Mouse (Mus musculus) limb, embryonic 11.5 days (tissue): ENCODE data around the gene Mmp15. TPM values are rescaled to one million over a fixed set of nuclear protein-coding genes. Genes with fewer than 3 reads are reported as not detected.

Source experiments
- ATAC-seq: fragments of 200-750 bp; cut with Nextera tagmentation; 2 replicates; pipeline ENCODE4 v1.8.0; 2017; ENCODE audit warnings: low read depth; ENCODE audit not compliant: insufficient number of reproducible peaks, low FRiP score, low TSS enrichment
- DNase-seq: peaks from one replicate; pipeline ENCODE4 v3.0.0-alpha.2; 2015; ENCODE audit warnings: low spot score
- H3K27ac ChIP-seq: fragments of 300-500 bp; sonication (generic); replicated peaks from 2 replicates; pipeline ENCODE4 v1.5.1; 2014; ENCODE audit warnings: low read depth, mild to moderate bottlenecking, low read length
- H3K27me3 ChIP-seq: fragments of 300-500 bp; sonication (generic); 2 replicates; pipeline ENCODE4 v1.6.1; 2014; ENCODE audit warnings: mild to moderate bottlenecking, low read length, mixed read lengths; ENCODE audit not compliant: control insufficient read depth, insufficient read depth
- H3K36me3 ChIP-seq: fragments of 300-500 bp; sonication (generic); 2 replicates; pipeline ENCODE4 v1.6.1; 2014; ENCODE audit warnings: mild to moderate bottlenecking, low read length, moderate library complexity, mixed read lengths; ENCODE audit not compliant: control insufficient read depth, insufficient read depth
- H3K4me1 ChIP-seq: fragments of 300-500 bp; sonication (generic); 2 replicates; pipeline ENCODE4 v1.6.1; 2014; ENCODE audit warnings: low read length, mixed read lengths; ENCODE audit not compliant: control insufficient read depth, insufficient read depth
- H3K4me2 ChIP-seq: fragments of 300-500 bp; sonication (generic); 2 replicates; pipeline ENCODE4 v1.6.1; 2014; ENCODE audit warnings: low read depth, mild to moderate bottlenecking, moderate library complexity; ENCODE audit not compliant: severe bottlenecking
- H3K4me3 ChIP-seq: fragments of 300-500 bp; sonication (generic); 2 replicates; pipeline ENCODE4 v1.5.1; 2014; ENCODE audit warnings: low read depth, low read length
- H3K9ac ChIP-seq: fragments of 300-500 bp; sonication (generic); 2 replicates; pipeline ENCODE4 v1.6.1; 2014; ENCODE audit warnings: mild to moderate bottlenecking, low read length
- H3K9me3 ChIP-seq: fragments of 300-500 bp; sonication (generic); 2 replicates; pipeline ENCODE4 v1.6.1; 2016; ENCODE audit warnings: low read length; ENCODE audit not compliant: control insufficient read depth
- WGBS: fragments of 180-500 bp; shearing (Covaris S2); extraction: QIAGEN DNeasy Blood & Tissue Kit; methylation state at CpG from one replicate; pipeline ENCODE4 v1.1.7; 2014; 5-methylcytosine and 5-hydroxymethylcytosine counted together
- polyA plus RNA-seq: library from polyadenylated mRNA; unstranded; fragments of >200 nt; fragmentation: Nextera tagmentation; extraction: Ambion mirVana; gene quantifications from 2 replicates; pipeline ENCODE4 v1.2.1, GENCODE M21; 2014

Mmp15 gene
- polyA plus RNA-seq, 1 experiment from 2014 or later: 9.6 TPM

DNA sequence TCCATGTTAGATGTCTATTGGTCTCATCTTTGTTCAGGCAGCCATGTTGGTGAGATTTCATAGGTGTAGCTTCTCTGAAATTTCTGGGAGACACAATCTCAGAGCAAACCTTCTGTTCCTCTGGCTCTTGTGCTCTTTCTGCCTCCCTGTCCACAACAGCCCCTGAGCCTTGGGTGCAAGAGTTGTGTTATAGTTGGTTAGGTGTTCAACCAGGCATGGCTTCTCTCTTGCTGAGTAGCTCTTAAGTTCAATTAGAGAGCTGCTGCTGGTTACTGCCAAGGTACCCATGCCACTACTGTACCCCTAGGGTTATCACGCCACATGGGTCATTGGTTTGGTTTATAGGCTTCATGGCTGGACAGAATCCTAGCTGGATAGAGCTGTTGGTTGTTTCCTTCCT lies 36.7 kb upstream of the Mmp15 start:
- Histone ChIP-seq H3K9ac (no peak overlapping the region), H3K27ac (no peak overlapping the region), H3K4me3 (no peak overlapping the region), H3K9me3 (no peaks in the 10 kb centered on the region), H3K36me3 (no peaks in the 10 kb centered on the region), H3K4me1 (0 out of 2 replicates have a peak, but pooled peaks cover under 1% of the 10 kb centered on the region), H3K27me3 (no peaks in the 10 kb centered on the region), H3K4me2 (no peak overlapping the region)
- WGBS: 94% methylated on average over 1 of the region's 1 CpGs
- DNase-seq (no peak), ATAC-seq (no peak)

DNA sequence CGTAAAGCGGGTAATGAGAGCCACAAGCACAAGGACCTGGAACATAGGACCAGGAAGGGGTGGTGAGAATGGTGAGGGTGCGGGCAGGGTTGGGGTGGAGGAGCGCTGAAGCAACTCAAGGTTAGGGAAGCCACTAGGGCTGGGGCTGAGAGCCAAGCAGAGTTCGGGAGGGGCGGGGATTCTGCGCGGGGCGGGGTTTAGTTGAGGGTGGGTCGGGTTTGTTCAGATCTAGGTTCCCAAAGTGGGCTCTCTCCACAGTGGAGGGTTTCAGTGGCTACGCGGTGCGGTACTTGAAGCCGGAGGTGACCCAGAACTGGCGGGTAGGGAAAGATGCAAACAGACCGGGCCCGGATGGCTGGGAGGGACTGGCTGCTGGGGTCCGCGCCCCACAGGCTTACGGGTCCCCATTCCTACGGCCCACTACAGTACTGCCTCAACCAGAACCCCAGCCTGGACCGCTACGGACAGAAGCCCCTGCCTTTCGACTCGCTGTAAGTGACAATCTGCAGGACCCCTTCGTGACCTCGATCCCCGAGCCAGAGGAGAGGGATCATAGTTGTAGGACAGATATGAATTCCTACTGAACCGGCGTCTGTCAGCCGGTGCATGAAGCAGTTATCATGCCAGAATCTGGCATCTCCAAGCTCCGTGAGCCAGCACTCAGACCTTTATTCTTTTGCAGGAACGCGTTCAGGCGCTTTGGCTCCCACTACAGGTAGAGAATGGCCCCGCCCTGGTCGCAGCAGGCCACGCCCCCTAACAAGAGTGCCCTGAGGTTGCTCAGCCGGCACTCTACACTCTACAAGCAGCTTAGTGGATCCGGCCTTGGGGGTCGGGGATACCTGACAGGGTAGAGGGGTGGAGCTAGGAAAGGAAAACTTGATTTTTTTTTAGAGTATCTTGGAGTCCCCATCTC lies 31.6 kb upstream of the Mmp15 start:
- Histone ChIP-seq H3K27me3 (no peaks in the 10 kb centered on the region), H3K36me3 (peaks cover 1% of the 10 kb centered on the region; the same call in 1 of the 2 replicates), H3K4me3 (peak overlapping the region; percentile 38), H3K9me3 (no peaks in the 10 kb centered on the region), H3K27ac (no peak overlapping the region), H3K4me1 (0 out of 2 replicates have a peak, but pooled peaks cover 5% of the 10 kb centered on the region), H3K9ac (peak overlapping the region; percentile 44), H3K4me2 (peak overlapping the region; percentile 85)
- DNase-seq (peak; percentile 81), ATAC-seq (peak; percentile 67)
- 3% methylated on average over 41 of the region's 41 CpGs for WGBS

DNA sequence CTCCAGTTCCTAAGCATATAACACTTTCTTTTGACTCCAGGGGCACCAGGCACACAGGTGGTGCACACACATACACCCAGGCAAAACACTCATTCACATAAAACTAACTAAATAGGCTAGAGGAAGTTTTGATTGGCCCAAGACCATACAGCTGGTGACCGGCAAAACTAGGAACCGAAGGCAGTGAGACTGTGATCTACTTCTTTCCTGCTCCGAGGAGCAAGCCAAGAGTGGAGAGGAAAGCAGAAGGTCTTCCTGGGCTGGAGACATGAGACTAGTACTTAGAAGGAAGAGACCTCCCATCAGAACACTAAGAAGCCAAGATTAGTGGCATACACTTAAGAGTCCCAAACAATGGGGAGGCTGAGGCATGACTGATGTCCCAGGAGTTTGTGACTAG lies 28.9 kb upstream of the Mmp15 start:
- 83% methylated on average over 3 of the region's 3 CpGs for WGBS
- no peak overlapping the region for H3K4me2 ChIP-seq

DNA sequence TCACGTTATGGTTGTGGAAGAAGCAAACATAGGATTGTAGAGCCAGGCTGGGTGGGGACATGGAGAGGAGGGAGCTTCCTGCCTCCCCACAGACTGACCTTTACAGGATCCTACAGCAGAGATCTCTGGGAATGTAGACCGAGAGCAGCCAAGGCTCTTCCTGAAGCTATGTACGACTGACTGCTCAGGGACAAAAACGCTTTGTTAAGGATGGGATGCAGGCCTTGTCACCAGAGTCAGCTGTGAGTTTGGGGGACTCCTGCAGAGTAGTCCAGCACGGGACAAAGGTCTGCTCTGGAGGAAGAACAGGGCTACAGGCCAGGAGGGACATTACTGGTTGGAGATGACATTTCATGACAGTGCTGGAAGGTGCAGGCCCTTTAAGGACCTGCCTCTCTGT lies 27.4 kb upstream of the Mmp15 start:
- Histone ChIP-seq H3K4me1 (0 out of 2 replicates have a peak, but pooled peaks cover 5% of the 10 kb centered on the region), H3K36me3 (peaks cover 24% of the 10 kb centered on the region), H3K9ac (no peak overlapping the region), H3K27me3 (no peaks in the 10 kb centered on the region), H3K4me2 (no peak overlapping the region), H3K4me3 (no peak overlapping the region), H3K27ac (no peak overlapping the region), H3K9me3 (no peaks in the 10 kb centered on the region)
- 80% methylated on average over 5 of the region's 5 CpGs for WGBS
- ATAC-seq (no peak), DNase-seq (no peak)

More for the DNA sequence above, 28.9 kb upstream of the Mmp15 start:
- H3K36me3 ChIP-seq: peaks cover 11% of the 10 kb centered on the region
- DNase-seq (no peak), ATAC-seq (no peak)
- no peak overlapping the region for H3K4me3 ChIP-seq
- 0 out of 2 replicates have a peak, but pooled peaks cover 5% of the 10 kb centered on the region for H3K4me1 ChIP-seq
- H3K9me3 ChIP-seq: no peaks in the 10 kb centered on the region
- no peak overlapping the region for H3K9ac ChIP-seq
- H3K27ac ChIP-seq: no peak overlapping the region
- H3K27me3 ChIP-seq: no peaks in the 10 kb centered on the region

DNA sequence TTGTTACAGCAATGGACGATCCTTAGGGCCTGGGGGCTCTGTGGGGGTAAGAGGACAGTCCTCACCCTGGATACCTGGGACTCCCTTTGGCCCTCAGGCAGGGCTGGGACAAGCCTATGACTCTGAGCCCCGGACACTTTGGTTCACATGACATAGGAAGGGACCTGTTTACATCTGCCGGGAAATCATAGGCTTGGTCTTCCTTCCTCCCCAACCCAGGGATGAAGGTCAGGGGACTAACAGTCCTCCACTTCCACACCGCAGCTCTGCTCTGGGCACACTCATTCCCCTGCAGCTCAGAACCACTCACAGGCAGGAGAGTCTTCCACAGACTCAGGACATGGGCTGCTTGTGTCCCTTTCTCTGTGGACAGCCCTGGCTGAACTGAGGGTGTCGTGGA lies 25.2 kb upstream of the Mmp15 start:
- Histone ChIP-seq H3K36me3 (peaks cover 24% of the 10 kb centered on the region), H3K27ac (no peak overlapping the region), H3K27me3 (no peaks in the 10 kb centered on the region), H3K4me2 (no peak overlapping the region), H3K9ac (no peak overlapping the region), H3K4me3 (no peak overlapping the region), H3K9me3 (no peaks in the 10 kb centered on the region), H3K4me1 (peaks cover 9% of the 10 kb centered on the region)
- WGBS: 87% methylated on average over 5 of the region's 5 CpGs
- ATAC-seq: no peak
- DNase-seq: no peak

DNA sequence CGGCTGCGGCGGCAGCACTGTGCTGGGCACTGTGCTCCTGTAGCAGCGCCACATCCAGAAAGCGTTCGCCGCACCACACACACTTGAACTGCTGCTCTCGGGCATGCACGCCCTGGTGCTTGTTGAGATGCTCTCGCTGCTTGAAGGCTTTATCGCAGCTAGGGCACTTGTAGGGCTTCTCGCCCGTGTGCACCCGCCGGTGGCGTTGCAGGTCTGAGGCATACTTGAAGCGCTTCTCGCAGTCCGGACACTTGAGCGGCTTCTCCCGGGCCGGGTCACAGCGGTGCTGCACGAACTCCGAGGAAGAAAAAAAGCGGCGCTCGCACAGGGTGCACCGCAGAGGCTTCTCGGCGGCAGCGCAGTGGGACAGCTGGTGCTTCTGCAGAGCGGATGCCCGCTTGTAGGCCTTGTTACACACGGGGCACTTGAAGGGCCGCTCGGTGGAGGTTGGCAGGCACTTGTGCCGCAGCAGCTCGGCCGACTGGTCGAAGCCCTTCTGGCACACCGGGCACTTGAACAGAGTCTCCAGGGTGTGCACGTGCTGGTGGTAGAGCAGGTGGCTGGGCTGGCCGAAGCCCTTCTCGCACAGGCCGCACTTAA lies 24.1 kb upstream of the Mmp15 start:
- 88% methylated on average over 46 of the region's 46 CpGs for WGBS
- H3K9ac ChIP-seq: no peak overlapping the region
- H3K4me1 ChIP-seq: peaks cover 9% of the 10 kb centered on the region
- H3K36me3 ChIP-seq: peaks cover 24% of the 10 kb centered on the region
- DNase-seq (no peak), ATAC-seq (no peak)
- H3K27ac ChIP-seq: no peak overlapping the region
- no peaks in the 10 kb centered on the region for H3K9me3 ChIP-seq
- no peaks in the 10 kb centered on the region for H3K27me3 ChIP-seq
- no peak overlapping the region for H3K4me2 ChIP-seq
- H3K4me3 ChIP-seq: no peak overlapping the region

DNA sequence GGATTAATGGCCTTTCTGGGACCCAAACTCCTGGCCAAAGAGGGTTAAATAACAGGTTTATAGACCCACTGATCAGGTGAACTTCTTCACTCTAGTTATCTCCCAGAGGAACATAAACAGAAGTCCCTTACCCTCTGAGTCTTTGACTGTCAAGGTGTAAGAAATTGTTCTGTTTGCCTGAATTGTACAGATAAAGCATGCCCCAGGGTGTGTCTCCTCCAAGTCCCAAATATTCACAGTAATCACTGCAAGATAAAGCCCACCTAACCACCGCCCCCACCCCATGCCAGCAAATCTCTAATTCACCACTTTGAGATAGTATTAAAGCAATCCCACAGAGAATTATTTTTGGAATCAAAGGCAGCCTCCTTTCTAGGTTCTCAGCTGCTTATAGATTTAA lies 21.7 kb upstream of the Mmp15 start:
- WGBS: 97% methylated on average over 1 of the region's 1 CpGs
- peaks cover 9% of the 10 kb centered on the region for H3K4me1 ChIP-seq
- no peak overlapping the region for H3K27ac ChIP-seq
- no peaks in the 10 kb centered on the region for H3K27me3 ChIP-seq
- DNase-seq (no peak), ATAC-seq (no peak)
- H3K4me2 ChIP-seq: peak overlapping the region; percentile 79
- H3K9ac ChIP-seq: no peak overlapping the region; the same call in 1 of the 2 replicates
- H3K9me3 ChIP-seq: no peaks in the 10 kb centered on the region
- peaks cover 24% of the 10 kb centered on the region for H3K36me3 ChIP-seq
- H3K4me3 ChIP-seq: peak overlapping the region; percentile 86; the same call in 1 of the 2 replicates

DNA sequence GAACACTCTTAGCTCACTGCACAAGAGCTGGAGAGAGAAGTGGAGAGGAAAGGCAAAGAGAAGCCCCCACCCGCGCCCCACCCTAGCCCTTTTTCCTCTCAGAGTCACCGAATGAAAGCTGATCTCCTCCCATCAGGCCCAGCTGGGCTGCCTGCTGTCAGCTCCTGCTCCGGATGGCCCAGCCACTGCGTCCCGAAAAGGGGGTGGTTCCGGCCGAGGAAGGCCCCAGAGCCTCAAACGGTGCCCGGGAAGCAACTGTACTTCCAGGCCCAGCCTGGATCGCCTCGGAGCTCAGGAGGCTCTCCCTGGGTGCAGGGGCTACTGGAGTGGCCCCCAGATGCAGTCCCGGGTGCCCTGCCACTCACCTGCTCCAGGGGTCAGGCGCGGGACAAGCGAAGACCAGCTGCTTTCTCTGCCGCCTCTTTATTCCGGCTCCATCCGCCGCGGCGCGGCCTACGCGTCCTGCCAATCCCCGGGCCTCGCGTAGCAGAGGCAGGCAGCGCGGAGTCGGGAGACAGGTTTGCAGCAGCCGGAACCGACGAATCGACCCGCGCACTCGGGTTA lies 20.8 kb upstream of the Mmp15 start:
- H3K9ac ChIP-seq: peak overlapping the region; percentile 89
- peak overlapping the region; percentile 90 for H3K27ac ChIP-seq
- H3K36me3 ChIP-seq: peaks cover 22% of the 10 kb centered on the region
- WGBS: under 1% methylated on average over 38 of the region's 38 CpGs
- no peaks in the 10 kb centered on the region for H3K9me3 ChIP-seq
- H3K4me1 ChIP-seq: peaks cover 9% of the 10 kb centered on the region
- ATAC-seq (peak; percentile 62), DNase-seq (no peak)
- H3K4me3 ChIP-seq: peak overlapping the region; percentile 86
- peak overlapping the region; percentile 79 for H3K4me2 ChIP-seq
- H3K27me3 ChIP-seq: no peaks in the 10 kb centered on the region
